Mouse (Mus musculus) megakaryocyte progenitor cell, adult 5-6 weeks (primary cell): ENCODE data around the gene Olfr299. TPM values are rescaled to one million over a fixed set of nuclear protein-coding genes. Genes with fewer than 3 reads are reported as not detected.

Experiments used
- ATAC-seq: replicated peaks from 2 replicates; pipeline ENCODE4 v1.8.0; 2016; ENCODE audit warnings: mild to moderate bottlenecking, moderate TSS enrichment, inconsistent platforms; ENCODE audit not compliant: poor library complexity
- total RNA-seq, 2 experiments: library from RNA; stranded (forward) in 1 of 2; stranded (reverse) in 1 of 2; fragments of 157-497, 149-512 nt in 1 of 2; fragments of 200-1000 nt in 1 of 2; gene quantifications; 2 replicates each; pipeline versions ENCODE4 v1.2.3 to v1.2.4; 2015 to 2017

The Olfr299 gene
- total RNA-seq (2015) (not detected in 2 replicates), total RNA-seq (2017) (not detected in 2 replicates)

DNA sequence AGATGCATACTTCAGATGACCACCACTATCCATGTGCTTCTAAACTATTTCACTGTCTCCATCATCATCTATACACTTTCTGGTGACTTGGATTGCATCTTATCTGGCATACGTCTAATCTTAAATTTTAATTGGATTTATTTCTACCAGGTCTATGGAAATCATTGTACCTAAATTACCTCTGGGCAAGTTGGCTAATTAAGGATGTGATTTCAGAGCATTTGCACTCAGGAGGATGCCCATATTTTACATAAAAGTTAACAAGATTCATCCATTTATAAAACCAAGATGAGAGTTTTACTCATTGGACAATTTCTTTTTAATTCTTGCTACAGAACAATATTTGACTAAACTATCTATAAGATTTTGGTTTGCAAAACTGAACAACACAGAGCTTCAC lies at the start of gene Olfr299:
Olfr299 (plus strand) TSS at position 301 of the 400 bp plus-strand sequence.
- no peak for ATAC-seq

DNA sequence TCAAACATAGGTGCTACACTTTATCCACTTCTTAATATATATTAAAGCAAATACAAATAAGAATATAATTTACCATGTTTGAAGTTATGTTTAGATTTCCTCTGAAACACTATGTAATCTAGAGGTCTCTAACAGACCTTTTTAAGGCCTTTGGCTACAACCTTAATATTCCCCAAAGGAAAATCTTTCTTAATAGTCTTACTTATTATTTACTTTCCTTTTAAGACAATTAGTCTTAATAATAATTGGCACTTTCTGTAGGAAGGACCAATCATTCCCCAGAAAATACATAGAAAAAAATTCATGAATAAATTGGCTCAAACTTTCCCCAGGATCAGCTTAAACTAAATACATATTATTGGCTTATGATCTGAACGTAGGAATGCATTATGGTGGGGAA lies 32.7 kb downstream of the Olfr299 start, which contains the start of gene Olfr298:
Olfr298 (minus strand) TSS at position 101 of the 400 bp plus-strand sequence.
- no peak for ATAC-seq

Other genes starting within 250 kb of the Olfr299 start
- not detected in 2 replicates for gene Vmn2r76, start 213.6 kb upstream of the Olfr299 start, total RNA-seq (2015)
- not detected in 2 replicates for gene Vmn2r76, start 213.6 kb upstream of the Olfr299 start, total RNA-seq (2017)
- not detected in 2 replicates for gene Olfr310, start 182.7 kb upstream of the Olfr299 start, total RNA-seq (2015)
- gene Olfr310, start 182.7 kb upstream of the Olfr299 start, total RNA-seq (2017): not detected in 2 replicates
- not detected in 2 replicates for gene Olfr309, start 146.2 kb upstream of the Olfr299 start, total RNA-seq (2015)
- gene Olfr309, start 146.2 kb upstream of the Olfr299 start, total RNA-seq (2017): not detected in 2 replicates
- gene Olfr308, start 134.3 kb upstream of the Olfr299 start, total RNA-seq (2015): not detected in 2 replicates
- gene Olfr308, start 134.3 kb upstream of the Olfr299 start, total RNA-seq (2017): not detected in 2 replicates
- not detected in 2 replicates for gene Olfr307, start 122.3 kb upstream of the Olfr299 start, total RNA-seq (2015)
- not detected in 2 replicates for gene Olfr307, start 122.3 kb upstream of the Olfr299 start, total RNA-seq (2017)
- gene Olfr305, start 93.0 kb upstream of the Olfr299 start, total RNA-seq (2015): not detected in 2 replicates
- not detected in 2 replicates for gene Olfr305, start 93.0 kb upstream of the Olfr299 start, total RNA-seq (2017)
- gene Olfr304, start 73.3 kb upstream of the Olfr299 start, total RNA-seq (2015): not detected in 2 replicates
- gene Olfr304, start 73.3 kb upstream of the Olfr299 start, total RNA-seq (2017): not detected in 2 replicates
- gene Olfr303, start 62.1 kb upstream of the Olfr299 start, total RNA-seq (2015): not detected in 2 replicates
- not detected in 2 replicates for gene Olfr303, start 62.1 kb upstream of the Olfr299 start, total RNA-seq (2017)
- gene Olfr301, start 56.1 kb upstream of the Olfr299 start, total RNA-seq (2015): not detected in 2 replicates
- not detected in 2 replicates for gene Olfr301, start 56.1 kb upstream of the Olfr299 start, total RNA-seq (2017)
- gene Olfr298, start 32.6 kb downstream of the Olfr299 start, total RNA-seq (2015): not detected in 2 replicates
- gene Olfr298, start 32.6 kb downstream of the Olfr299 start, total RNA-seq (2017): not detected in 2 replicates
- gene Olfr297, start 60.0 kb downstream of the Olfr299 start, total RNA-seq (2015): not detected in 2 replicates
- gene Olfr297, start 60.0 kb downstream of the Olfr299 start, total RNA-seq (2017): not detected in 2 replicates
- not detected in 2 replicates for gene Olfr295, start 123.9 kb downstream of the Olfr299 start, total RNA-seq (2015)
- gene Olfr295, start 123.9 kb downstream of the Olfr299 start, total RNA-seq (2017): not detected in 2 replicates
- gene Olfr294, start 156.7 kb downstream of the Olfr299 start, total RNA-seq (2015): not detected in 2 replicates
- not detected in 2 replicates for gene Olfr294, start 156.7 kb downstream of the Olfr299 start, total RNA-seq (2017)
- not detected in 2 replicates for gene Olfr293, start 189.1 kb downstream of the Olfr299 start, total RNA-seq (2015)
- not detected in 2 replicates for gene Olfr293, start 189.1 kb downstream of the Olfr299 start, total RNA-seq (2017)
- not detected in 2 replicates for gene Olfr292, start 228.4 kb downstream of the Olfr299 start, total RNA-seq (2015)
- not detected in 2 replicates for gene Olfr292, start 228.4 kb downstream of the Olfr299 start, total RNA-seq (2017)